Mouse (Mus musculus) right cerebral cortex, postnatal 25 days (tissue): ENCODE data around the gene Acvr1.
A peak's percentile ranks its signal among the peaks of the same experiment; 100 is the strongest.

ENCODE experiments used
- DNase-seq: peaks from one replicate; pipeline ENCODE4 v3.0.0; 2022

Gene Acvr1

DNA sequence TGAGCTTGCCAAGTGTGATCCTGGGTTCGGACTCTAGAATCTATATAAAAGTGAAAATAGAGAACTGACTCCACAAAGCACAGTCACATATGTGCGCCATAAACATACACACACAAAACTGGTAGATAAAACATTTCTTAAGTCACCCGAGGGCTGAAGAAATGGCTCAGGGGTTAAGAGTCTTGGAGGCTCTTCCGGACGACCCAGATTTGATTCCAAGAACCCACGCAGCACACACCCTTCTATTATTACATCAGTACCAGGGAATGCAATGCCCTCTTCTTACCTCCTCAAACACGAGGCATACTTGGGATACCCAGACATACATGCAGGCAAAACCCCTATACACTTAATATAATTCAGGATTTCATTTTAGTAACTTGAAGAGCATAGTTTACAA, 97.1 kb downstream of the Acvr1 start, which contains the start of gene Gm17409:
Gene Gm17409 (plus strand): TSS at position 301 of the 400 bp plus-strand sequence.
- DNase-seq: no peak

DNA sequence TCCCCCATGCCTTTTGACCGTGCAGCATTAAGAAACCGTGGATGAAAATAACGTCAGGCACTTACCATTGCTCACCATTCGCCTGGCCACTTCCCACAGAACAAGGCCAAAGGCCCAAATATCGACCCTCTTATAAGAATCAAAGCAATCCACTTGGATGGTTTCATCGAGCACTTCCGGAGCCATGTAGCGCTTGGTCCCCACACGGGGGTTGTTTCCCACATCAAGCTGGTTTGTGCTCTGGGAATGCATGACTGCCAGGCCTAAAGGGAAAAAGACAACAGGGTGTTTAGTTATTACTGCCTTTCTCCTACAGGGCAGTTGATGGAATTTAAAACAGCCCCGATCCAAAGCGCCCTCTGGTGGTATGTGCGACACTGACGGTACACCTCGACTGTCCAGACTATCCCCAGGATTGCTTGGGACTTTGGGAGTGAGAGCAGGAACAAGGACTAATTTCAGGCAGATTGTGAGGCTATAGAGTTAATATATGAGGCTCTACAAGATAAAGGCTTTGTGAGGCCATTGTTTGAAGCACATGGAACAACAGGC, 108.1 kb downstream of the Acvr1 start:
- peak; percentile 51 for DNase-seq

DNA sequence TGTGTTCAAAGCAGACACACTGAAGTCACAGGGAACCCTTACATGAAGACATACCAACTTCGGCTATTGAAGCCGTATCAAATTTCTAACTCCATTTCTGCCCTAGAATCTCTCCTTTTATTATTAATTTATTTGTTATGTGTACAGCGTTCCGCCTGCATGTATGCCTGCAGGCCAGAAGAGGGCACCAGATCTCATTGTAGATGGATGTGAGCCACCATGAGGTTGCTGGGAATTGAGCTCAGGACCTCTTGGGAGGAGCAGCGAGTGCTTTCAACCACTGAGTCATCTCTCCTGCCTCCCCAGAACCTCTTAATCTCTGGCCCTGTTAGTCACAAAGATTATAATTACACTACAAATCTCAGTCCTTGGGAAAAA, 109.5 kb downstream of the Acvr1 start:
- no peak for DNase-seq

DNA sequence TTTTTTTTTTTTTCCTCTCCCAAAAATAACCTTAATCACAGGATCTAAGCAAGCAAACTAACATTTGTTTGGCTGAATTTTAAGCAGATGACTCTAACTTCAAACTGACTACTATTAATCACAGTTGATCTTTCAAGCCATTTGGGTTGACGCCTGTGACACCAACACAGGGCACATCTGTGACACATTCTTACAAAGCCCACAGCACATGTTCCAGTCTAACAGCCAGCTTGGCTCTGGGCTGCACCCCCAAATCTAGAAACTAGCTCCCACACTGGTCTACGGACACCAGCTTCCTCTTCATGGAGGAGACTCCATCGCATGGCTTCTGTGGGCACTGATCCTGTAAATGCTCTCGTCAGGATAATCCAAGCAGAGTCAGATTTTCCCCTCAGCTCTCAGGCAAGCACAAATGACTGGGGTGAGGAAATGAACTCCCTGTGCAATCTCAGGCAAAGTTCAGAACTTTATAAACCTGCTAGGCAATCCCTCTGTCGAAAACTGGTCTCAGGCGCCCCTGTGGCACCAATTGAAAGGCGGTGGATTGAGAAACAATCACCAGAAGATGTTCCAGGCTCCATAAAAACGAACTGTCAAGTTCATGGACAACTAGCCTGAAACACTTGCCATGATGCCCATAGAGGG, 110.0 kb downstream of the Acvr1 start:
- DNase-seq: no peak

DNA sequence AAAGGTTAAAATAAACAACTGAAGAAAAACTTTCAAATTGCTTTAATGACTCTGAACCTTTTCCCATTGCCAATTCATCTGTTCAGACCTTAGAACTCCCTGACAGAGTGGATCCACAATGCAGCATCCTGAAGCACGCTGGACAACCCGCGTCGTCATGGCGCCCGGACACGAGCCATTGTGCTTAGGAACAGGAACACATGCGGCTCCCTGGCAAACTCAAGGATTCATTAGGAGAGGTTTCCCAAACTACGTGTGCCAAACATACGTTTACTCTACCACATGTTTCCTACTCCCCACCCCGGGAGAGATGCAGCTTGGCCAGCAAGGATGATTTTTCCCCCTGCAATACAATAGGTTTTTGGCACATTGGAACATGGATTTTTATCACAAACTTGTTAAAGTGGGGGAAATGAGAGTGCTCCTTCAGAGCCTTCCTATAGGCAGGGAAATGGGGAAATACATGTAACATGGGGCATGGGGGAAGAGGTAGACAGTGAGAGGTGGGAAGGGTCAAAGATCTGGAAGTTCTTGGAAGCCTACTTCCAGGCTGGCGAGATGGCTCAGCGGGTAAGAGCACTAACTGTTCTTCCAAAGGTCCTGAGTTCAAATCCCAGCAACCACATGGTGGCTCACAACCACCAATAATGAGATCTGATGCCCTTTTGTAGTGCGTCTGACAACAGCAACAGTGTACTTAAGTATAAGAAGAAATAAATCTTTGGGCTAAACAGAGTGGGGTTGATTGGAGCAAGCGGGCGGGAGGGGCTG, 112.7 kb downstream of the Acvr1 start:
- DNase-seq: no peak

DNA sequence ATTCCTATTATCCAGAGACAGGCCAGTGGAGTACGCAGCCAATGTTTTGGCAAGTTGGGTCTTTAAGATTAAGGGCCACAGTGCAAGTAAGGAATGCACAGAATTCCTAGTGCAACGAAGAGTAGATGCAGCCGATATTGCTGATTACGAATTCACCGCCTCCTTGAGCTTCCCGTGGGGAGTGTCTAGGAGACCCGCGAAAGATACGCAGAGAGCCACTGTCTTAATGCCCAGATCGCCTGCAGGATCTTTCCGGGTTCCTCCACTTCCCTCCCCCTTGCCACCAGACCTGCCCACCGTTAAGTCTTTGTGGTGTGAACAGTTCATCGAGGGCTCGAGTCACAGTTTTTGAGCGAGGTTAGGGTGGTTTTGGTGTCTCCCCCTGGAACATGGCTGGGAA, 120.0 kb downstream of the Acvr1 start:
- no peak for DNase-seq

DNA sequence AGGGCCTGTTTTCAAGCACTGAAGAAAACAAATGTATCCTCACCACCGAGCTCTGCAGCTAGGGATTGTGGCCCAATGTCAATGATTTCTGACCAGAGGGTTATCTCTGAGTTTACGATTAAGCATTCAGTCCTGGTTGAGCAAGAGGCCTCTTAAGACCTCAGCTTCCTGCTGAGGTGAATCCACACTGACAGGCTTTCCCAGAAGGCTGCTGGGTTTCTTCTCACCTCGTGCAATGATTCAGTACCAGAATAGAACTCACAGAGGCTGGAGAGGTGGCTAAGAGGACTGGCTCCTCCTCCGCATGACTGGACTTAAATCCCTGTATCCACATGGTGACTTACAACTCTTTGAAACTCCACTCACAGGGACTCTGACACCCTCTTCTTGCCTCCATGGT, 123.8 kb downstream of the Acvr1 start:
- no peak for DNase-seq

DNA sequence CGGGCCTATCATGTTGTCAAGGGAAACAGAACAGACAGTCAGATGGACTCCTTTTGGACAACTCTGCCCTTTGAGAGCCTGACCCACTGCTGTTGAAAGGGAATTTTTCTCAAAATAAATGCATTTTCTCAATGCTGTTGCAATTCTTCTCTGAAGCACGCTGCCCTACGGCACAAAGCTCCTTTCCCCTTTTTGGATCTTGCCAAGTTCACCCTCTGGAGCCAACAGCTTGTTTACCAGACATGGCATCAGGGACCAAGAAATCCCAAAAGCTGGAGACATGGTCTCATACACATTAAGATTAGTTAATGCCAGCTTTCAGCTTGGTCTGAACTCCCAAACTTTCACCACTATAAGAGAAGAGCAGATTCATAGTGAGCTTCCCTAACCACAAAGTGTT, 130.0 kb downstream of the Acvr1 start:
- no peak for DNase-seq

DNA sequence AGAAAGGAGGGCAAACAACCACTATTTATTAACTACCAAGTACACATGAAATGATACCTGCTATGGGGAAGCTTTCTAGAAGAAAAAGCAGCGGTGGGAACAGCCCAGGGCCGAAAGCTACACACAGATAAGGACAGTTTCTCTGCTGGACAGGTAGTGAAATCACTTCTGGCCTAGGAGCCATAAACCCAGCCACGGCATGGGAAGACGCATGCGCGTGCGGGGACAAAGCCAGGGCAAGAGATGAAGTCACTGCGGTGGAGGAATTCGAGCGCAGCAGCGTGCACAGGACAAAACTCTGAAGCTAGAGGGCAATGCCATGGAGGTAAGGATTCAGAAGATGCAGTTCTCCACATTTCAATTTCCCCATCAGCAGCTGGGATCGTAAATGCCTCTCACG, 131.4 kb downstream of the Acvr1 start:
- no peak for DNase-seq

DNA sequence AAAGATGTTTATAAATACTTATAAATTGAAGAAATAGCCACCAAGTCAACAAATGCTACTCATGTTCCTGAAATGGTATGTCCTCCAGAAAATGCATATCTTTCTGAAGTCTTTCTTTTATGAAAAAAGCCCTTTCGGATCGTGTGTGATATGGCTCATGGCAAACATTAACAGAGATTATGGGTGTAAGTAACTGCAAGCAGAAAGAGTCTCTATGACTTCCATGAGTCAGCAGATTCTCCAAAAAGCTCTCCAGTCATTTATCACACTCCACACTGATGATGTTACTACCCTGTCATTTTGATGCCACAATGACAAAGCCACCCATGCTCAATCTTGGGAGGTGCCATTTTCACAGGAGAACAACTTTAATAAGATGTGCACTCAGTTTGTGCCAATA, 132.5 kb downstream of the Acvr1 start:
- DNase-seq: no peak

DNA sequence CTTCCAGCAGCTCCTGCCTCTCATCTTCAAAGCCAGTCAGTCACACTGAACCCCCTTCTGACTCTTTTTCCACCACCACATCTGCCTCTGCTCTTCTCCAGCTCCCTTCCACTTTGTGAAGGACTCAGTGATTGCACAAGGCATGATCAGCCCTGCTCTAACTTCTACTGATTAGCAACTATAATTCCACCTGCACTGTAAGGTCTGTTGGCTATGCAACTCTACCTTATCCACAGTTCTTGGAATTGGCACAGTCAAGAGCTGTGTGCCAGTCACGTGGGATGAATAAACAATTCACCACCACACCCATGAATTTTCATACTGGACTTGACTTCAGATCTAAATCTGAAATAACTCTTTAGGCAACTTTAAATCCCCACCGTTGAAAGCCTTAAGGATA, 133.6 kb downstream of the Acvr1 start:
- DNase-seq: no peak

DNA sequence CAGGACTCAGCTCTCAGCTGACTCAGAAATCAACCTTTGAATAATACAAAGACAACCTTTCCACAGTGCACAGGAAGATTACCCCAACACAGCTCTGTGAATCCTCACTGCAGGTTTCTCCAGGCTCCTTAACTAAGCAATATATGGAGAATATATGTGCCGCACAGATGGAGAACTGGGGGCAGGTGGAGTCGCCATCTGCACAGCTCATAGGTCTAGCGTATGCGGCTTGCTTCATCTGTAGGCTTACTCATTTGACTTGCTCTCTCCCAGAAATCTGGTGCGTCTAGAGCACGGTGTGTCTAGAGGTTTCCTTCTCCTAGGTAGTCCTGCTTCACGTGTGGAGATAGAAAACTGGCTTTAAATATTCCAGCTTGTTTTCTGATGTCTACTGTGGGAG, 134.7 kb downstream of the Acvr1 start:
- DNase-seq: peak; percentile 78

DNA sequence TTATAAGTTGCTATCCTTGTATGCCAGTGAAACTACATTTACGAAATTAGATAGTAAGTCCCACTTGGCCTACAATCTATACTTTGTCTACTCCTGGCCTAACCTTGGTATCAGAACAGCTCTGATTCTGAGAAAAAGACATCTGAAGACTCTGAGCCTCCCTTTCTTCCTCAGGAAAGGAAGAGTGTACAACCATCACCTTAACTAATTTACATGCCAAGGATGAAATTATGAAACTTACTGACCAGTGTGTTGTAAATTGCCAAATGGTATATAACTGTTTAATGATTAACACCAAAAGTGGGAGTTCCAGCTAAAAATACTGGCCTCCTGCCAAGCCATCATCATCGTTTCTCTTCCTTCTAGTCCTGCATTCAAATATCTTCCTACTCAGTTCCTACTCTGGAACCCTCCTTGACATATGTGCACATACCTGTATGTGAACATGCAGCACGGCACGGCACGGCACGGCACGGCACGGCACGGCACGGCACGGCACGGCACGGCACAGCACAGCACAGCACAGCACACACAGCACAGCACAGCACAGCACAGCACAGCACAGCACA, 141.4 kb downstream of the Acvr1 start:
- DNase-seq: no peak

DNA sequence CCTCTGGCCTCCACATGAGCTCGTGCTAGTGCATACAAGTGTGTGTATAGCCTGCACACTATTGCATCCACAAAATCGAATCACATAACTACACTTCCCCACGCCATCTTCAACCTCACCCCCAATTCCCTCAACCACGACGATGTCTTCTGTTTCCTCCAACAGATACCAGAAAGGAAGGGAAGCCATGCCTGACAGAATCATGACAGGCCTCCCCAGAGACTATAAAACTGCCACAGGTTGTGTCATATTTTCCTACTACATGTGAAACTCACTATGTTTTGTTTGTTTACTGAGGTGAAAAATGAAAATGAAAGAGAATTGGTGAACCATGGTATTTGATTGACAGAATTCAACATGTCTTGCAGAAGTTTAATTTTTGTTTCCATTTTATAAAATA, 143.6 kb downstream of the Acvr1 start:
- DNase-seq: no peak

DNA sequence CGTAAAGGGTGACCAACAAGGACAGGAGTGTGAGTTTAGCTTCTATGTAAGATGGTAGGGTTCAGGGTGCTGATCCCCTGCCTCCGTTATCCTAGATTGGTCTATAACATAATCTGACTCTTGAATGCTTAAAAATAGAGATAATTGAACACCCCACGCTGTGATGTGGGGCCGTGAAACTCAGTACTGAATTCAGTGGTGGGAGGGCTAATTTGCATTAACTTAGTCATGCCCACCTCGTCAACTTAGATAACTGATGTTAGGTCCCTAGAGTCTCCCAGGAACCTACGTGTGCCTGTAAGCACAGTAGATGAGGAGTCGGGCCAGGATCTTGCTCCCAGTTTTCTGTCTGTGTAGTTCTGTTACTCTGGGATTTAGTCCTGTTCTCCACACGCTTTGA, 147.4 kb downstream of the Acvr1 start:
- no peak for DNase-seq

DNA sequence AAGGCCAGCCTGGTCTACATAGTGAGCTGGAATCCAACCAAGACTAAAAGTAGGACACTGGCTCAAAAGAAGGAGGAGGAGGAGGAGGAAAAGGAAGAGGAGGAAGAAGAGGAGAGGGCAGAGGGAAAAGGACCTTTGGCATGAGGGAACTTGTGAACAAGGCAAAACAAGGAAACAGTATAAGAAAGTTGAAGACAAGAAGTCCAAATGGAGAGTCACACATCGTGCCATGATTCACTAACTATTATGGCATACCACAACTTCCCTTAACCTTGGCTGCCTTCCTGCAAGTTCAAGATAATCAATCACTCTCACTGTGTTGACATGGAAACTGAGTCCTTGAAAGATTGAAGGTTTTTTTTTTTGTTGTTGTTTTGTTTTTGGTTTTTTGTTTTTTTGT, 148.8 kb downstream of the Acvr1 start:
- DNase-seq: no peak

DNA sequence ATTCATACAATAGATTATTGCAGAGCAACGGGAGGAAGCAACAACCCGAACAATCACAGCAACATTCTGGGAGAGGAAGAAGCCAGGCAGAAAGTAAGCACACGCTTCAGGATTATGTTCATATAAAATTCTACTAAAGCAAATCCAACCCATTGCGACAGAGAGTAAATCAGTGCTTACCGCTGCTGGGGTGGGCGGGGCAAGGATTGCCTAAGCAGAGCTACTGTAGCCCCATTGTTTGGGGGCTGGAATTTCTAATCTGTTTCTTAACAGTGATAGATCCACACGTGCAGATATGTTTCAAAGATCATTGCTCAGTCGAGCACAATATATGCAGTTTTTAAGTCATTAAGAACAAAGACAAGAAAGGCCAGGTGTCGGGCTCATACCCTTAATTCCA, 149.3 kb downstream of the Acvr1 start:
- DNase-seq: no peak

DNA sequence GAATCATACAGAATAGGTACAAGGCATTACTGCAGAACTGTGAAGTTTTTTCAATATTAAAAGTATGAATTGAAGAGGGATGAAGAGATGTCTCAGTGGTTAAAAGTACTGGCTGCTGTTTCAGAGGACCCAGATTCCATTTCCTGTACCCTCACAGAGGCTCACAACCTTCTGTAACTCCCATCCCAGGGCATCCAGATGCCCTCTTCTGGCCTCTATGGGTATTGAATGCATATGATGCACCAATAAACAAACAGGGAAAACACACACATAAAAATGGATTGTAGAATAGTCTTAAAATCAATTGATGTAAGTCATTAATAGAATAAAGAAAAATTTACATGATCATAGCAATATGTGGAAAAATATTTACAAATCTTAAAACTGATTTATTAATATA, 151.9 kb downstream of the Acvr1 start:
- DNase-seq: no peak

DNA sequence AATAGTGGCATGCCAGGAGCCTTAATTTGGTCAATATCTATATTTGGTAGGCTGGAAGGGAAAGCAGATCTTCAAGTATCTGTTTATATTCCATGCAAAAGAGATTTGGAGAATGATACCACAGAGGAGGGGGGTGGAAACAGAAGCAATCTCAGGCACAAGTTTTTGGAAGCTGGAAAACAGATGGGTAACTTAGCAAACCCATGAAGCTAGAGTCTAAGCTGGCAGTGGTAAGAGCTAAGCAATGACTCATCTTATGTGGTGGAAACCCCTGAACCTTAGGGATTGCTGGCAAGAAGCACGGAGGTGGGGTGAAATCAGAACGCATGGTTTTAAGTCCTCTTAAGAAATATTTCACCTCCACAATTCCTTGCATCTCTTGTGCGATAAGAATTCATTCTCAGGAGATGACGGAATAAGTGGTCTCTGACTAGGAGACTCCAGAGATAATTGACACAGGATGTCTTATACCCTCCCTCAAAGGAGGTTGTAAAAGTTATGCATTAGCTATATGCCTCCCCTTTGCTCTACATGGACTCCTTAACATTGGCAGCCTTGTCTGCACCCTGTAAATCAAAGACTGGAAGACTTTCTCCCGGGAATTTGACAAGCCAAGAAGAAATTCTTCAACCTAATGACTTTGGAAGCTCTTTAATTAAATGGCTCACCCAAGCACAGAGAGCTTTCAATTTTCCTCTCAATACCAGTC, 157.9 kb downstream of the Acvr1 start:
- DNase-seq: no peak

DNA sequence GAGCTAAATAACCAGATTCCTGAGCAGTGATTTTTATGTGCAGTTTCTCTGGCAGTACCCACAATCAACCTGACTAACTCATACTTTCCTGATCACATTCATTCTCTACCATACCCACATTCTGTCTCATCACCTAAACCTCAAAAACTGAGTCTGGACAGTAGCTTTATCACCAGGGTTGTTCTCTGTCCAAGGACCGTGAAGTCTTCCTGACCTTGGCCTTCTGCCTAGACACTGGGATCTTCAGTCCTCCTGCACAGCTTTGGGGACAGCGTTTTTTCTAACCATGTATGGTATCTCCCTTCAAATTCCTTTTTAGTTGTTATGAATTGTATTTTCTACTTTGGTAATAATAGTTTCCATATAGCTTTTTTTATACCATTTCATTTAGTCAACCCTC, 163.5 kb downstream of the Acvr1 start:
- no peak for DNase-seq

DNA sequence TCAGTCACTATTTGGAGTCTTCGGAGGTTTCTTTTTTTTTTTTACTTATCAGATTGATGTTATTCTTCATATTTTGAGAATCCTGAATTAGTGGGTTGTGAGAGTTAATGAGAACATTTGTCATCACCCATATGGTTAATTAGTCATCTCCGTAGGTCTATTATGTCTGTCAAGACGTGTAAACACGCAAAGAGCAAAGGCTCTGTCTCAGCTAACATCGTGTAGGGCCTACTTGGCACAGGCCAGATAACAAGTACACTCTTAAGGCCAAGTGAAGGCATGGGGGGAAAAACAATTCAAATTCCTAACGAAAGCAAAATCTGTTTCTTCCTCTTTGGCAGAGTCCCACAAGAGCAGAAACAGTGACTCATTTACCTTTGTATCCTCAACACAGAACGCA, 178.4 kb downstream of the Acvr1 start:
- DNase-seq: no peak

DNA sequence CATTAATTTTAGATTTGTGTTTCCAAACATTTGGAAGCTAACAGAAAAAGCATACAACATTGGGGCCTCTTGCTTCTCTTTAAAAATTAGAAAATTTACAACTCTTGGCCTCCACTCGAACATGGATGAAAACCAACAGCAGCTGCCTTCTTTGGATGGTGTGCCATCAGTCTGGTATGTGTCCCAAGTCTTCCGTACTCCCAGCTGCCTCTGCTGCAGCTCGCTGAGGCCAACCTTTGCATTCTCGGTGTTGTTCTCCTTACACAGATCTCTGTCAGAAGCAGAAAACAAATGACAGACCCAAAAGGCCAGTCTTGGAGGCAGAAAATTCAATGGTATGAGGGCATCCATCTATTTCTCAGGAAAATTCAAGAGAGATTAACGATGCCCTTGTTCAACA, 186.9 kb downstream of the Acvr1 start:
- no peak for DNase-seq

DNA sequence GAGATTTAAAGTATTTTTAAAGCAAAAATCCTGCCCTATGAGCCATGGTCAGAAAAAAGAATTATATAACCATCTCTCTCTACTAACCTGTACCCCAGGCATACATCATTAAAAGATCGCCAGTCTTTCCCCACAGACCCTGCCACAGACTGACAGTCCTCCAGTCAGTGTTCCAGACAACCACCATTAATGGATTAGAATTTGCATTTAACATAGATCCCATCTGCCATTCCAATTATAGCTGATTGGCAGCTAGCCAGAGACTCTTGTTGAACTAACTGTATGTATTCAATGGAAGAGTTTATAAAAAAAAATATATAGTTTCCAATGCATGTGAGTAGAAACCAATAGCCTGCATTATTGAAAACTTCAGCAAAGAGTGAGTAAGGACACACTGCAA, 187.5 kb downstream of the Acvr1 start:
- no peak for DNase-seq
